Mouse (Mus musculus): ENCODE data around the gene Prkcg.

GRCm38 (mm10) chr7:3264390-3265022 is 24.5 kb upstream of the Prkcg start:
- TF ChIP-seq CTCF (IDR thresholded peaks at IDR 0.05; ENCODE audit: low read depth, low read length) (no peak), POLR2A (IDR thresholded peaks at IDR 0.05; ENCODE audit: insufficient read depth, low read length) (no peak), EP300 (IDR thresholded peaks at IDR 0.05; ENCODE audit: insufficient read depth, low read depth, low read length) (no peak)

Data from ES-Bruce4 (cell line).